Mouse (Mus musculus) cortical plate, adult 2 months (tissue): ENCODE results near the gene Fam213a.

Experiments used
- CTCF ChIP-seq: fragments of 200-500 bp; IDR thresholded peaks from 2 replicates; pipeline ENCODE4 v1.5.1; 2011; ENCODE audit warnings: mild to moderate bottlenecking, control low read depth, low read length; ENCODE audit not compliant: insufficient read depth; ENCODE audit errors: extremely low read depth
- POLR2A ChIP-seq: fragments of 200-500 bp; IDR thresholded peaks from 2 replicates; pipeline ENCODE4 v1.6.1; 2011; ENCODE audit warnings: mild to moderate bottlenecking, low read length, control low read depth; ENCODE audit not compliant: insufficient read depth; ENCODE audit errors: extremely low read depth

DNA sequence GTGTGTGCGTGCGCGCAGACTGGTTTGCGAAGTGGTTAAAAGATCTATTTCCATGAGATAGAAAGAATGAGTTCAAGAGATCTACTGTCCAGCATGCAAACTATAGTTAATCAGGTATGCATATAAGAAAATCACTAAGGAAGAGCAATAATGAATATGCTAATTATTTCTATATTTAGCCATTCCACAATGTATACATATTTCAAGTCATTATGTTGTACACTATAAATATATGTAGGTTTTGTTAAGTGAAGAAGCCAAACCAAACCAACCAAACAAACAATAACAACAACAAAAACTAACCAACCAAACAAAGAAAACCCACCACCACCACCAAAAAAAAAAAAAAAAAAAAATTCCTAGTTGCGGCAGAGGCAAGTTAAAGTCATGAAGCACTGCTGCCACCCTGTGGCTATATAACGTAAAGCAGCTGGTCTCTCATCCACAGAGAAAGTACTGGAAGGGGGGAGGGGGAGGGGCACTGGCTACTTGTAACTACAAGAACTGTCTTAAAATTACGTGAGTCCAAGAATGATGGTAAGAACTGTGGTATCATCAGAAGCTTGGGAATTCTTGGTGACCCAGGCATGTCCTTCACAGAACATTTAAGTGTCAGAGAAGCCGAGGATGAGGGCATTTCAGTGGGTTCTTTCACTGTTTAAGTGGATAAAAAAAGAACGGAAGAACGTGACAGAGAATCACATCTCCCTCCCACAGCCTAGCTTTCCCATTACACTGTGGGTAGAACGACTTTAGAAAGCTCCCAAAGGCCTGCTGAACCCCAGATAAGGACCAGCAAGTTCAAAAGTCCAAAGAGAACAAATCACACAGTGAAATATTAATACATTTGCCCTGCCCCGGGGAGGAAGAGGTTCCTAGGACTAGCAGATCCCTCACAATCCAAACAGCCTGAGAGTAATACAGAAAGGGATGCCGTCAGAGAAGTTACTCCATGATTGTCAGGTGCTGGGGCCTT lies 19.8 kb upstream of the Fam213a start:
- TF ChIP-seq CTCF (peak; percentile 70), POLR2A (no peak)
